Mouse (Mus musculus) limb, embryonic 14.5 days (tissue): ENCODE measurements around the gene Ch25h. TPM values are rescaled to one million over a fixed set of nuclear protein-coding genes. Genes with fewer than 3 reads are reported as not detected.

Experiments used
- ATAC-seq: fragments of 200-750 bp; cut with Nextera tagmentation; 2 replicates; pipeline ENCODE4 v1.8.0; 2017; ENCODE audit warnings: low read depth, moderate number of reproducible peaks, moderate TSS enrichment; ENCODE audit not compliant: low FRiP score
- DNase-seq: peaks from one replicate; pipeline ENCODE4 v3.0.0-alpha.2; 2015; ENCODE audit warnings: low spot score
- H3K27ac ChIP-seq: fragments of 300-500 bp; sonication (generic); replicated peaks from 2 replicates; pipeline ENCODE4 v1.5.1; 2014; ENCODE audit warnings: low read depth, mild to moderate bottlenecking, low read length, moderate library complexity, mixed read lengths
- H3K27me3 ChIP-seq: fragments of 300-500 bp; sonication (generic); 2 replicates; pipeline ENCODE4 v1.6.1; 2014; ENCODE audit warnings: low read length, mixed read lengths; ENCODE audit not compliant: control insufficient read depth, insufficient read depth
- H3K36me3 ChIP-seq: fragments of 300-500 bp; sonication (generic); 2 replicates; pipeline ENCODE4 v1.6.1; 2014; ENCODE audit warnings: mild to moderate bottlenecking, low read length, moderate library complexity, mixed read lengths; ENCODE audit not compliant: control insufficient read depth, insufficient read depth
- H3K4me1 ChIP-seq: fragments of 300-500 bp; sonication (generic); 2 replicates; pipeline ENCODE4 v1.6.1; 2014; ENCODE audit warnings: antibody characterized with exemption, low read length, mixed read lengths; ENCODE audit not compliant: control insufficient read depth, insufficient read depth
- H3K4me2 ChIP-seq: fragments of 300-500 bp; sonication (generic); replicated peaks from 2 replicates; pipeline ENCODE4 v1.6.1; 2014; ENCODE audit warnings: low read depth, mild to moderate bottlenecking, low read length, moderate library complexity; ENCODE audit not compliant: severe bottlenecking
- H3K4me3 ChIP-seq: fragments of 300-500 bp; sonication (generic); replicated peaks from 2 replicates; pipeline ENCODE4 v1.5.1; 2014; ENCODE audit warnings: low read length
- H3K9ac ChIP-seq: fragments of 300-500 bp; sonication (generic); 2 replicates; pipeline ENCODE4 v1.6.1; 2014; ENCODE audit warnings: mild to moderate bottlenecking, low read depth, low read length, moderate library complexity; ENCODE audit not compliant: severe bottlenecking
- H3K9me3 ChIP-seq: fragments of 300-500 bp; sonication (generic); 2 replicates; pipeline ENCODE4 v1.6.1; 2016; ENCODE audit warnings: low read length; ENCODE audit not compliant: control insufficient read depth
- POLR2A ChIP-seq: fragments of 200-500 bp; IDR thresholded peaks from 2 replicates; pipeline ENCODE4 v1.8.0; 2012; ENCODE audit warnings: inconsistent platforms, mild to moderate bottlenecking, moderate library complexity, borderline replicate concordance; ENCODE audit not compliant: insufficient read depth, insufficient read length; ENCODE audit errors: extremely low read depth
- WGBS: fragments of 180-500 bp; shearing (Covaris S2); extraction: QIAGEN DNeasy Blood & Tissue Kit; methylation state at CpG from one replicate; pipeline ENCODE4 v1.1.7; 2014; 5-methylcytosine and 5-hydroxymethylcytosine counted together
- polyA plus RNA-seq, 2 experiments: library from polyadenylated mRNA; depleted of rRNA in 1 of 2; stranded (reverse) in 1 of 2; unstranded in 1 of 2; fragments of >200 nt; fragmentation: Nextera tagmentation in 1 of 2; extraction: Ambion mirVana in 1 of 2; gene quantifications; 2 replicates each; pipeline versions ENCODE4 v1.2.1 to v1.2.3; 2012 to 2014

Ch25h gene
- polyA plus RNA-seq, 2 experiments, result 29.3 to 42.0 TPM

DNA sequence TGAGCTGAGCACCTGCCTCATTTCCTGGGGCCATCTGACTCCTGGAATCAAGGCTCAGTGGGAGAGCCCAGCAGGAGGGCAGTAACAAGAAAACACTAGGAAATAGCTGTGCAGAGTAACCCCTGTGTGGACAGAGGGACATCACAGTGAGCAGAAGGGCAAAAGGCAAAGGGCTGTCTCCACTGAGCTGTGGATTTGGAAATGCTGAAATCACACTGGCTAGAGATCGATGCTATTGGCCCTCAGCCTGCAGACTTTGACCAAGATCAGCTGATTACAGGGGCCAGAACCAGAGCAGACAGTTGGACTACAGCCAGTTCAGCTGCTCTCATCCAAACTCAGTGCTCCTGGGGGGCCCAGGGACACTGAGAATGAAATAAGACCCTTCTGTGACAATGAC is 21.4 kb upstream of the Ch25h start:
- Histone ChIP-seq H3K4me2 (no peak overlapping the region), H3K9ac (no peak overlapping the region), H3K9me3 (no peaks in the 10 kb centered on the region), H3K27ac (no peak overlapping the region), H3K4me3 (no peak overlapping the region), H3K4me1 (no peaks in the 10 kb centered on the region), H3K36me3 (peaks cover 34% of the 10 kb centered on the region), H3K27me3 (no peaks in the 10 kb centered on the region)
- WGBS, result 76% methylated on average over 1 of the region's 1 CpGs
- DNase-seq (no peak), ATAC-seq (no peak)
- TF ChIP-seq POLR2A, result no peak

DNA sequence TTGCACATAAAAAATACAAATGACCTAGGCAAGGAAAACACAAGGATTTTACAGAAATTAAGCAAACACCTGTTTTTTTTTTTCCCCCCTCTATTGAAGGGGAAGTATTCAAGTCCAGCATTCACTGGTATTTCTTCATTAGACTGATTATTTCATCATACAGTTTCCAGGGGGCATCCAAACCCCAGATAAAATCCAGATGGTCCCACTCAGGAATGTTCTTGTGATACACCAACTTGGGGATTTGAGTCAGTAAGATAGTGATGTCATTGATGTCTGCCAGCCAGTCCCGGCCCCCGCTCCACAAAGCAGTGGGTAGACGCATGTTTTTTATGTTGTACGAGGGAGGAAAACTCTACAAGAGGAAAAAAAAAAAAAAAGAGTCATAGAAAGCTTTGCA is 18.9 kb upstream of the Ch25h start:
- H3K36me3 ChIP-seq, result peaks cover 19% of the 10 kb centered on the region
- WGBS, result 81% methylated on average over 4 of the region's 4 CpGs
- no peak for ATAC-seq
- no peaks in the 10 kb centered on the region for H3K27me3 ChIP-seq
- H3K27ac ChIP-seq, result no peak overlapping the region
- no peak for TF ChIP-seq POLR2A
- H3K4me3 ChIP-seq, result no peak overlapping the region
- DNase-seq, result no peak
- H3K9me3 ChIP-seq, result no peaks in the 10 kb centered on the region
- H3K9ac ChIP-seq, result no peak overlapping the region
- H3K4me1 ChIP-seq, result no peaks in the 10 kb centered on the region
- no peak overlapping the region for H3K4me2 ChIP-seq

DNA sequence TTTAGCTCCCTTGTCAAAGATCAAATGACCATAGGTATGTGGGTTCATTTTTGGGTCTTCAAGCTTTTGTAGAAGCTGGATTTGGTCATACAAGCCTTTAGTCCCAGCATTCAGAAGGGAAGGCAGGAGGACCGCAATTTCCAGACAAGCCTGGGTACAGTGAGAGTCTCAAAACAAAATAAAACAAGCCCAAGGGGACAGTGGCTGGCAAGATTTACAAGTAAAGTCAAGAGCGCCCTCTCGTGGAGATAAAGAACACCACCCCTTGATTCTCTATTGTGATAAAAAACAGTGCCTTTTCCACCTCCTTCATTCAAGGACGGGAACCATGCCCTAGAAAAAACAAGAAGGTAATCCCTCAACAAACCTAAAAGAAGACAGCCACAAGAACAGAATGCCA is 8.6 kb upstream of the Ch25h start:
- Histone ChIP-seq H3K9me3 (no peaks in the 10 kb centered on the region), H3K4me2 (no peak overlapping the region), H3K27me3 (no peaks in the 10 kb centered on the region), H3K36me3 (no peaks in the 10 kb centered on the region), H3K4me1 (no peaks in the 10 kb centered on the region), H3K9ac (no peak overlapping the region), H3K4me3 (no peak overlapping the region), H3K27ac (no peak overlapping the region)
- no peak for ATAC-seq
- TF ChIP-seq POLR2A, result no peak
- WGBS, result 14% methylated on average over 4 of the region's 4 CpGs
- peak; percentile 64 for DNase-seq

DNA sequence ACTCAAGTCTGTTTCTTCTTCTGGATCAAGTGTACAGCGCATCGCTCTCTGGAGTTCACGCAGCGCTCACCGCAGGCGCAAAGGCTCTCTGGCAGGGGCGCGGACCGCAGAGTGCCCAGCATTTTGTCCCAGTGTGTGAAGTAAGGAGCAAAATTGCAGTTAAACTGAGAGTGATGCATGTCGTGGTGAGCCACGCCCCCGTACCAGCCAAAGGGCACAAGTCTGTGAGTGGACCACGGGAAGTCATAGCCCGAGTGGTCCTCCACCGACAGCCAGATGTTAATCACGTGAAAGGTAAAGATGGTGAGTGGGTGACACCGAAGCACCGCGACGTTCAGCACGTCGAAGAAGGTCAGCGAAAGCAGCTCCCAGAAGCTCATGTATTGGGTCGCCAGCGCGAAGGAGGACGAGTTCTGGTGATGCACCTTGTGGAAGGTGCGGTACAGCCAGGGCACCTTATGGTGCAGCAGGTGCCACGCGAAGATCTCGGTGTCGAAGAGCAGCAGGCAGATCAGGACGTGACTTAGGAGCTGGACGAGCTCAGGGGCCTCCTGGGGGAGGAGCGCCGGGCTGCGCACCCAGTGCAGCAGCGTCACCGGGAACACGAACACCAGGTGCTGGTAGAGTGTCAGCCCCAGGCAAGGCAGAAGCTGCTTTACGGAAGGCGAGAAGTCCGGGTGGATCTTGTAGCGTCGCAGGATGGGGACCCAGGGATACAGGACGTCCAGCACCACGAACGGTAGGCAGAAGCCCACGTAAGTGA is 555 bp downstream of the Ch25h start:
- Histone ChIP-seq H3K27ac (no peak overlapping the region), H3K9ac (peak overlapping the region; percentile 48), H3K4me3 (peak overlapping the region; percentile 44), H3K4me2 (peak overlapping the region; percentile 97), H3K9me3 (no peaks in the 10 kb centered on the region), H3K36me3 (no peaks in the 10 kb centered on the region), H3K27me3 (peaks cover 26% of the 10 kb centered on the region), H3K4me1 (peaks cover 9% of the 10 kb centered on the region; the same call in 1 of the 2 replicates)
- no peak for TF ChIP-seq POLR2A
- WGBS, result 6% methylated on average over 49 of the region's 49 CpGs
- DNase-seq (peak; percentile 31), ATAC-seq (peak; percentile 32)

DNA sequence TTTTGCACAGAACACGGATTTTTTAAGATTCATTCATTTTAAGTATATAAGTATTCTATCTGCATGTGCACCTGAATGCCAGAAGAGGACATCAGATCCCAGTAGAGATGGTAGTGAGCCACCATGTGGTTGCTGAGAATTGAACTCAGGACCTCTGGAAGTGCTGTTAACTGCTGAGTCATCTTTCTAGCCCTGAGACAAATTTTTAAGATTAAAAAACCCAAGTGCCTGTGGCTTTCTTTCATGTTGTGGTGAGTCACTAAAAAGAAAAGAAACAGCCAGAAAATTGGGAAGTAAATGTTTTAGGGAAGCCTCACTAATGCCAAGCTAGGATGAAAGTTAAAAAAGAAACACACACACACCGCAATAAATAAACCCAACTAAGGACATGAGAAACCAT is 3.3 kb downstream of the Ch25h start:
- WGBS, result 83% methylated on average over 2 of the region's 2 CpGs
- H3K9ac ChIP-seq, result no peak overlapping the region
- ATAC-seq, result no peak
- H3K9me3 ChIP-seq, result no peaks in the 10 kb centered on the region
- no peak overlapping the region for H3K4me3 ChIP-seq
- no peaks in the 10 kb centered on the region for H3K36me3 ChIP-seq
- H3K4me2 ChIP-seq, result no peak overlapping the region
- no peak overlapping the region for H3K27ac ChIP-seq
- no peak for DNase-seq
- H3K27me3 ChIP-seq, result peaks cover 26% of the 10 kb centered on the region
- peaks cover 9% of the 10 kb centered on the region; the same call in 1 of the 2 replicates for H3K4me1 ChIP-seq
- no peak for TF ChIP-seq POLR2A
